Mouse (Mus musculus) cortical plate, adult 2 months (tissue): ENCODE data around the gene Serpinb6b.

Source experiments
- CTCF ChIP-seq: fragments of 200-500 bp; IDR thresholded peaks from 2 replicates; pipeline ENCODE4 v1.5.1; 2011; ENCODE audit warnings: mild to moderate bottlenecking, control low read depth, low read length; ENCODE audit not compliant: insufficient read depth; ENCODE audit errors: extremely low read depth
- POLR2A ChIP-seq: fragments of 200-500 bp; IDR thresholded peaks from 2 replicates; pipeline ENCODE4 v1.6.1; 2011; ENCODE audit warnings: mild to moderate bottlenecking, low read length, control low read depth; ENCODE audit not compliant: insufficient read depth; ENCODE audit errors: extremely low read depth

DNA sequence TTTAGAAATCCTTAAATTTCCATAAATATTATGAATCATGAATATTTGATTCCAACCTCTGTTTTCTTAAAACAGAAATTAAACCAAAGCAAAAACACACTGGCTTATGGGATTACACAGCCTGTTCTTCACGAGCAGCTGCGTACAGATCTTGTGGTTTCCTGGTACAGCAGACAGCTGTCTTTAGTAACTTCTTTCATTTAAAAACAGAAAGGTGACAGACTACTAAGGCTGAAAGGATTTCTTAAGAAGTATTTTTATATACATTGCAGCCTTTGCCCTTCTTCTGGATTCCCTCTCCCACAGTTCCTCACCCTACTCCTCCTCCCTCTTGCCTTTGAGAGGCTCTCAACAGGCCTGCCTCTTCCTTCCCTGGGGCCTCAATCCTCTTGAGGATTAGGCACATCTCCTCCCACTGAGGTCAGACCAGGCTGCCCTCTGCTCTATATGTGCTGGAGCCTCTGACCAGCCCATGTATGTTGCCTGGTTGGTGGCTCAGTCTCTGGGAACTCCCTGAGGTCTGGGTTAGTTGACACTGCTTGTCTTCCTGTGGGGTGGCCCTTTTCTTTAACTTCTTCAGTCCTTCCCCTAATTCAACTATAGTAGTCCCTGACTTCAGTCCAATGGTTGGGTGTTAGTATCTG lies 35.8 kb upstream of the Serpinb6b start:
- no peak for TF ChIP-seq CTCF
- TF ChIP-seq POLR2A = no peak
